Mouse (Mus musculus): ENCODE data around the gene Cdk5r1. TPM values are rescaled to one million over a fixed set of nuclear protein-coding genes. Genes with fewer than 3 reads are reported as not detected.

Cdk5r1 gene
- total and polyA plus RNA-seq, 3 experiments, result 2.8 to 23.3 (median 3.5) TPM

DNA sequence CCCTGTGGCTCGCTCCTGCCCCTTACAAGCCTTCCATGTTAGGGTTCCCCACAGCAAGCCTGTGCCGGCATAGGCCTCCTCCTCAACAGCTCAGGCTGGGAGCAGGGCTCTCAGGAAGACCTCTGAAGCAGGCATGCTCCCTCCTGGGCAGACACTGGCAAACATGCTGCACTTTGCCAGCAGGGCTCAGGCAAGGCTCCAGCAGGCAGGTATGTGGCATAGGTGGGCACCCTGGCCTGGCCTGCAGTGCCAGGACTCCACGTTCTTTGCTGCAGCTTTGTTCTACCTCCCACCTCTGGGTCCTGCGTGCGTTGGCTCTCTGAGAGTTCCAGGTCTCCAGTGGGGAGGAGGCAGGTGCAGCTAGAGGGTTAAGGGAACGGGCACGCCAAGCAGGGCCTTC is 6.1 kb downstream of the Cdk5r1 start:
- no peak overlapping the region for H3K4me3 ChIP-seq (replicated peaks in 1 of 3; ENCODE audit: low read depth in 2 of 3, low read length in 2 of 3, poor library complexity in 1 of 3)
- H3K4me2 ChIP-seq (ENCODE audit: insufficient read depth, low read depth, poor library complexity, severe bottlenecking), result no peak overlapping the region
- DNase-seq (ENCODE audit: extremely low read depth), result no peak
- no peak overlapping the region for H3K9ac ChIP-seq (ENCODE audit: insufficient read depth, low read depth)
- no peaks in the 10 kb centered on the region for H3K9me3 ChIP-seq (replicated peaks; ENCODE audit: low read length)
- no peaks in the 10 kb centered on the region for H3K27me3 ChIP-seq (replicated peaks)
- no peak overlapping the region for H3K27ac ChIP-seq (ENCODE audit: insufficient read depth, low read depth)
- H3K79me2 ChIP-seq (replicated peaks; ENCODE audit: control insufficient read depth, extremely low read depth, insufficient read depth, poor library complexity, severe bottlenecking), result peaks cover 23% of the 10 kb centered on the region
- peaks cover 10 to 46% of the 10 kb centered on the region in 2 experiments for H3K36me3 ChIP-seq (replicated peaks in 1 of 2; ENCODE audit: control insufficient read depth in 1 of 2, insufficient read depth in 1 of 2, low read length in 1 of 2)
- H3K4me1 ChIP-seq (ENCODE audit: control insufficient read depth in 1 of 2, insufficient read depth in 2 of 2), result peaks cover 15 to 61% of the 10 kb centered on the region in 2 experiments
- dilution Hi-C loops (cut with MboI; ENCODE audit: extremely low pct_ligation_motif_present, extremely low pct_unique_long_range_greater_than_20kb, low sequenced_read_pairs), result no loop called here
- no peak for TF ChIP-seq EP300 (IDR thresholded peaks at IDR 0.05; ENCODE audit: low read length)
- no peak for TF ChIP-seq RCOR1 (conservative IDR thresholded peaks at IDR 0.05; ENCODE audit: low read depth, low read length)
- no peak for TF ChIP-seq MEF2A (IDR thresholded peaks at IDR 0.05; ENCODE audit: borderline replicate concordance, low read depth, low read length)
- no peak for TF ChIP-seq USF1 (IDR thresholded peaks at IDR 0.05; ENCODE audit: low read depth, low read length)
- no peak for TF ChIP-seq BHLHE40 (IDR thresholded peaks at IDR 0.05; ENCODE audit: low read depth, low read length)
- TF ChIP-seq IRF4 (IDR thresholded peaks at IDR 0.05; ENCODE audit: low read depth, low read length), result no peak
- TF ChIP-seq RAD21 (IDR thresholded peaks at IDR 0.05; ENCODE audit: low read depth, low read length), result no peak
- in situ Hi-C loops (cut with MboI; ENCODE audit: low pct_ligation_motif_present, low pct_unique_long_range_greater_than_20kb, low sequenced_read_pairs), result no loop called here

DNA sequence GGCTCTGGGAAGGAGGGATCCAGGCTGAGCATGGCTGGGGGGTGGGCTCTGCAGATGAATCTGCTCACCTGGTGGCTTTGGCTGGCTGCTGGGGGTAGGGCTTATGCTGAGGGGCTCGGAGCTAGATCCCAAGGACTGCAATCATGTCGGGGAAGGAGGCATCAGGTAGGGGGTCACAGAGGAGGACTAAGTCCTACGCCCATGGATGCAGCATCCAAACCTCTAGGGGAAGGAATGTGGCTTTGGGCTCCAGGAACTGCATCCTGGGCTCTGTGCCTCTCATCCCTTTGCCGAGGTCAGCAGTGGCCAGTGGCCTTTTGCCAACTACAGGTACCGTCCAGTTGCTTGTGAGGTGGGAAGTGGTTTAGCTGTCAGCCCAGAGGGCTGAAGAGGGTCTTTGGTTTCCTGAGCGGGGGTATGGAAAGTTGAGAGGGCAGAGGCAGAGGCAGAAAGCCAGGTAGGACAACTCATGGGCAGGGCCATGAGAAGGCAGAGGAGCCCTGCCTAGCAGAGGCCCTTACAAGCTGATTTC is 6.8 kb downstream of the Cdk5r1 start:
- Histone ChIP-seq H3K4me2 (ENCODE audit: insufficient read depth, low read depth, poor library complexity, severe bottlenecking) (no peak overlapping the region), H3K27ac (ENCODE audit: insufficient read depth, low read depth) (no peak overlapping the region), H3K4me1 (ENCODE audit: control insufficient read depth in 1 of 2, insufficient read depth in 2 of 2) (peaks cover 10 to 58% of the 10 kb centered on the region in 2 experiments), H3K9me3 (replicated peaks; ENCODE audit: low read length) (no peaks in the 10 kb centered on the region), H3K27me3 (replicated peaks) (no peaks in the 10 kb centered on the region), H3K36me3 (replicated peaks in 1 of 2; ENCODE audit: control insufficient read depth in 1 of 2, insufficient read depth in 1 of 2, low read length in 1 of 2) (peaks cover 10 to 39% of the 10 kb centered on the region in 2 experiments), H3K4me3 (replicated peaks in 1 of 3; ENCODE audit: low read depth in 2 of 3, low read length in 2 of 3, poor library complexity in 1 of 3) (no peak overlapping the region), H3K9ac (ENCODE audit: insufficient read depth, low read depth) (no peak overlapping the region), H3K79me2 (replicated peaks; ENCODE audit: control insufficient read depth, extremely low read depth, insufficient read depth, poor library complexity, severe bottlenecking) (peaks cover 17% of the 10 kb centered on the region)
- TF ChIP-seq ZNF384 (IDR thresholded peaks at IDR 0.05; ENCODE audit: low read depth, low read length) (no peak), KAT2A (IDR thresholded peaks at IDR 0.05; ENCODE audit: insufficient replicate concordance, low read length) (no peak), USF1 (IDR thresholded peaks at IDR 0.05; ENCODE audit: low read depth, low read length) (no peak), MAX (IDR thresholded peaks at IDR 0.05; ENCODE audit: low read length) (no peak), TBP (conservative IDR thresholded peaks at IDR 0.05; ENCODE audit: low read depth, low read length) (no peak), POLR2AphosphoS2 (IDR thresholded peaks at IDR 0.05; ENCODE audit: low read depth, low read length) (no peak), MXI1 (IDR thresholded peaks at IDR 0.05; ENCODE audit: low read depth, low read length) (no peak), USF2 (conservative IDR thresholded peaks at IDR 0.05; ENCODE audit: low read depth, low read length) (no peak), MYC (IDR thresholded peaks at IDR 0.05; ENCODE audit: low read depth, low read length) (no peak), JUND (conservative IDR thresholded peaks at IDR 0.05; ENCODE audit: low read depth, low read length) (no peak), MAZ (IDR thresholded peaks at IDR 0.05; ENCODE audit: low read depth, low read length) (no peak), GABPA (IDR thresholded peaks at IDR 0.05; ENCODE audit: insufficient replicate concordance, low read depth, low read length) (no peak), E2F4 (IDR thresholded peaks at IDR 0.05; ENCODE audit: insufficient replicate concordance, low read depth, low read length) (no peak), TCF12 (IDR thresholded peaks at IDR 0.05; ENCODE audit: low read depth, low read length) (no peak)
- dilution Hi-C loops (cut with MboI; ENCODE audit: extremely low pct_ligation_motif_present, extremely low pct_unique_long_range_greater_than_20kb, low sequenced_read_pairs) (no loop called here), in situ Hi-C loops (cut with MboI; ENCODE audit: low pct_ligation_motif_present, low pct_unique_long_range_greater_than_20kb, low sequenced_read_pairs) (no loop called here)
- no peak for DNase-seq (ENCODE audit: extremely low read depth)
